Mouse (Mus musculus): ENCODE results near the gene Trpm1.

DNA sequence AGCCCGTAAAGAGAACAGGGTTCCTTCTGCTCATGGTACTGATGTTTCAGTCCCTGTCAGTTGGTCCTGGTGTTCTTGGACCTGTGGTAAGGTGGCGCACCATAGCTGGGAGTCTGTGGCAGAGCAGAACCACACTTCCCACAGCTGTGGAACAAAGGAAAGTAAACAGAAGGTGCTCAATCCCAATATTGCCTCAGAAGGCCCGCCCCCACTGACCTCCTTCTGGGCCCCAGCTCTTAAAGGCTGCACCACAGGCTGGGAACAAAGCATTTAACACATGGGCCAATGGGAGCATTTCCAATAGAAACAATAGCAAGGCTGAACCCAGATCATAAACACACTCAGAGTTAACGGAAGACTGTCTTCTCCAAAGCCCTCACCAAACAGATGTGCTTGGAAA is 82.9 kb downstream of the Trpm1 start:
- TF ChIP-seq POLR2A (IDR thresholded peaks at IDR 0.05; ENCODE audit: borderline replicate concordance, extremely low read depth, low read depth, low read length) (no peak), CTCF (IDR thresholded peaks at IDR 0.05; ENCODE audit: insufficient read depth, low read length) (no peak)

Measured in lung, adult 2 months (tissue).